Mouse (Mus musculus) cerebellum, postnatal 25 days (tissue): Measurements from ENCODE around the gene Slc12a5.
A peak's percentile ranks its signal among the peaks of the same experiment; 100 is the strongest.

Experiments
- DNase-seq, 2 experiments: peaks; one replicate each; pipeline ENCODE4 v3.0.0; 2021; ENCODE audit warnings: mixed read lengths in 2 of 2

The Slc12a5 gene

DNA sequence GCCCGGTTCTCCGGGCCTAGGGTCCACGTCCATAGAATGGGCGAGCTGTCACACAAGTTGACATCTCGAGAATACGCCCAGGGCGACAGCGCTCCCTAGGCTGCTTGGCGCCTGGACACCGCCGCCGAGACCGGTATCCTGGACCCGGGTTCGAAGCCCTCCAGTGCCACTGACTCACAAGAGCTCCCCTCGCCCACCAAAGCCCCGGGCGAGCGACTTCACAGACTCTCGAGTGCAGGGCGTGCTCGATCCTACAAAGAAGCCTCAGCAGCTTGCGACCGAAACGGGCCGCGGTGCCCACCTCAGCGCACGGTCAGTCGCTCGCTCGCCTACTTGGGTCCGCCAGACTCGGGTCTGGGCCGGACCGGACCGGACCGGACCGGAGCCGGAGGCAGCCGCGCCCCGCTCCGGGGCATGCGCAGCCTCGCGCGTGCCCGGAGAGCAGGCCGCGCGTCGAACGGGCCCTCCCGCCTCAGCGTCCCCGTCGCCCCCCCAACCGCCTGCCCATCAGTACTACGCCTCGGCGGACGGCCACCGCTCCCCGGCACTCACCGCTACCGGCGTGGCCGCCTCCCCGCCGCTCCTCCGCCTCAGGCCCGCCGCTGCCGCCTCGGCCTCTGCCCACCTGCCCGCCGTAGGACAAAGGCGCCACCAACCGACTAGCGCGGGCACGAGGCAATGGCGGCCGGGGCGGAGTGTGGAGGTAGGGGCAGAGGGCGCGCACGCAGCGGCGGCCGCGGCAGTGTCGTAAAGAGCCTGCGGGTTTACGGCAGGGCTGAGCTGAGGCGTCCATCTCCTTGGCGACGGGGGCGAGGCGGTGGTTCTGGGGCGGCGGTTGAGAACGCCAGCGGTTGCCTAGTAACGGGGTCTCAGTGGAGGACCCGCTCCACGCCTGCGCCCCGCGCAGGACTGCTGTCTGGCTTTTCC, 73.8 kb downstream of the Slc12a5 start, which contains the start of gene Ncoa5:
Ncoa5 (minus strand) TSS at position 737 of the 927 bp plus-strand sequence.
- DNase-seq, result peak; percentile 98 to 99

DNA sequence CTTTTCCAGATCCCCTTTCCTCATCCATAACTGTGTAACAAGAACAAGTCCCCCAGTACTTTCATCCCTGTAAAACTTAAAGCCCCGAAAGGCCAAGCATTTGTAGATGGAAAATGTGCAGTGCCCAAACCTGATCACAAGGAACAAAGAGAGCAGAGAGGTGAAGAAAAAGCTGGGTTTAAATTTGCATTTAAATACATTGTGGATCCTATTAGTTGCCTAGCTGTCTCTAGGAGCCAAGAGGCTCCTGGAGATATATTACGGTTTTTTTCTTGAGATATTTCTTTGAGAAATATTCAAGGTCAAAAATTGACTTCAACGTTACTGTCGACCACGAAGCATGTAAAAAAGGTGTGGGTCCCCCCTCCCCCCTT, 74.4 kb downstream of the Slc12a5 start:
- no peak for DNase-seq

DNA sequence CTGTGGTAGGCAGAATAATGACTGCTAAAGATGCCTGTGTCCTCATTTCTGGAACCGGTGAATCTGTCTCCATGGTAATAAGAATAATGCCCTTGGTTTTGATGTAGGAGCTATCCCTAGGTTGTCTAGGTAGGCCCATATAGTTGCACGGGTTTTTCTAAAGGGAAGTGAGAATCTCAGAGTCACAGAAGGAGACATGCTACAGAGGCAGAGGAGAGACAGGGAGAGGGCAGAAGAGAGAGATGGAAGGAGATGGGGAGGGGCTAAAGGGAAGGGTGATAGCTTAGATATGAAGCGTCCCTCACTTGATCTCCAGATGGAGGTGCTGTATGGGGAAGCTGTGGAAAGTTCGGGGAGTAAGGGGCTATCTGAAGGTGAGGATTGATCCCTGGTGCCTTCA, 76.8 kb downstream of the Slc12a5 start:
- no peak for DNase-seq

DNA sequence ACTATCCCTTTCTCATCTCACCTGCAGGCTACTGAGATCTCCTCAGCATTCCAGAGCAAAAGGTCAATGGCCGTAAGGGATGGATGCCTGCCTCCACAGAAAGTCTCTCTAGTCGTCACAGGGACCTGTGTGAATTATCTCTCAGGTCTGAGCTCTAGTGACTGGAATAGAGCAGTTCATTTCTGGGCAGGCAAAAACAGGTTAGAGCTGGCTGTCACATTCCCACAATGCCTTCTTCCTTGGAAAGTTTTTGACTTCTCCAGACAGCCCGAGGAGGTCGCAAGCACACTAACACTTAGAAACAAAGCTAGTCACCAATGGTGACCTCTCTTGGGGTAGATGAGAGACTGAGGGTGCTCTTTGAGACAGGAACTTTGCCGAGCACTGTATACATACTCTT, 81.5 kb downstream of the Slc12a5 start:
- DNase-seq, result no peak

DNA sequence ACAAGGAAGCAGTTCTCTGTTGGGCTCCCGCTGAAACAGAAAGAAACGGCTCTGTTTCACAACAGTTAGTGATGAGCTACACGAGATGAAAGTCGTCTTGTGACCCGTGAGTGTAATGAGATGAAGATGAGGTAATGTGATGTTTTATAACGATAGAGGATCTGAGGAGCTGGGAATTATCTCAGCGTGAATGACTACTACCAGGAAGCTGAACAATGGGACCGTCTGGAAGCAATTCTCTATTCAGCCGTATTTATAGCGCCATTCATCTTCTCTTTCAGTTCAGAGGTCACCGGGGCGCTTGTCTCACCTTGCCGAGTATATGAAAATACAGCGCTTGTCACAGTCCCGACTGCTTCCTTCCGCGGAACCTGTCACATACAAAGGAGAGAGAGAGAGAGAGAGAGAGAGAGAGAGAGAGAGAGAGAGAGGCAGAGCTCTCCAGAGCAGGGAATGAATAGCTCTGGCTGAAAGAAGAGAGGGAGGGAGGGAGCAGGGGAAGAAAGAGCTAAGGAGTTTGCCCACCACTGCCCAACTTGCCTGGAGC, 82.6 kb downstream of the Slc12a5 start:
- DNase-seq, result no peak

DNA sequence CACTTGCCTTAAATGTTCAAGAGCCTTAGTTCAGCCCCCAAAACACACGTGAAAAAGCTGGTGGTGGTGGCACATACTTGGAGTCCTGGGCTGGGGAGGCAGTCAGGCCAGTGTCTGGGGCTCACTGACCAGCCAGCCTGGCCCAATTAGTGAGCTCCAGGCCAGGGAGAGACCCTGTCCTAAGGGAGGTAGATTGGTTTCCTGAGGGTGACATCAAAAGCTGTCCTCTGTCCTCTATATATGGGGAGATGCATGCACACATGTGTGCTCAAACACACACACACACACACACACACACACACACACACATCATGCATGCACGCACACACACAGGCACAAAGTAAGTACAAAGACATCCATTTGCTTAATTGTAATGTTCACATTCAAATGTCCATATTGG, 83.1 kb downstream of the Slc12a5 start:
- no peak for DNase-seq

DNA sequence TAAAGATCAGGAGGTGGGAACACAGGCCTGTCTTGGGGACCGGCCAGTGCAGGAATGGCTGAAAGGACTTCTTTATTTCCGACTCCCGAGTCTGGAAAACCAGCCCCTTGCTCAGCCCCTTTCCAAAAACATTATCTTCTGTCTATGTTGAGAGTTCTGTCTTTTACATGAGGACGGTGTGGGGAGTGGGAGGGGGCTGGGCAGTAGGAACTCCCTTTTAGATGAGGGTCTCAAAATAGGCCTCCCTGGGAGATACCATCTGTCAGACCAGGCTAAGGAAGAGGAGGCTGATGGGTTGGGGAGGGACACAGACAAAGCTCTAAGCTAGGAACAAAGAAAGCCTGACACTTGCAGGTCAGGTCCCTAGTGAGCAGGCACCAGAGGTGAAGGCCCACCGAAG, 88.4 kb downstream of the Slc12a5 start:
- DNase-seq, result no peak
